Mouse (Mus musculus) kidney, embryonic 15.5 days (tissue): ENCODE results near the gene Pacrg. TPM values are rescaled to one million over a fixed set of nuclear protein-coding genes. Genes with fewer than 3 reads are reported as not detected.

Experiments
- ATAC-seq: fragments of 200-750 bp; cut with Nextera tagmentation; replicated peaks from 2 replicates; pipeline ENCODE4 v1.8.0; 2017; ENCODE audit warnings: moderate TSS enrichment; ENCODE audit not compliant: low FRiP score
- H3K27ac ChIP-seq: fragments of 300-500 bp; sonication (generic); 2 replicates; pipeline ENCODE4 v1.5.1; 2015; ENCODE audit warnings: mild to moderate bottlenecking, inconsistent platforms
- H3K27me3 ChIP-seq: fragments of 300-500 bp; sonication (generic); 2 replicates; pipeline ENCODE4 v1.6.1; 2015; ENCODE audit warnings: inconsistent platforms
- H3K36me3 ChIP-seq: fragments of 300-500 bp; sonication (generic); 2 replicates; pipeline ENCODE4 v1.6.1; 2015; ENCODE audit warnings: inconsistent platforms
- H3K4me1 ChIP-seq: fragments of 300-500 bp; sonication (generic); 2 replicates; pipeline ENCODE4 v1.6.1; 2015; ENCODE audit warnings: inconsistent platforms
- H3K4me2 ChIP-seq: fragments of 300-500 bp; sonication (generic); 2 replicates; pipeline ENCODE4 v1.6.1; 2015; ENCODE audit warnings: moderate library complexity, mild to moderate bottlenecking, inconsistent platforms
- H3K4me3 ChIP-seq: fragments of 300-500 bp; sonication (generic); replicated peaks from 2 replicates; pipeline ENCODE4 v1.5.1; 2015; ENCODE audit warnings: mild to moderate bottlenecking, inconsistent platforms
- H3K9ac ChIP-seq: fragments of 300-500 bp; sonication (generic); 2 replicates; pipeline ENCODE4 v1.6.1; 2015; ENCODE audit warnings: mild to moderate bottlenecking, inconsistent platforms
- H3K9me3 ChIP-seq: fragments of 300-500 bp; sonication (generic); replicated peaks from 2 replicates; pipeline ENCODE4 v1.6.1; 2016; ENCODE audit warnings: inconsistent platforms
- WGBS: fragments of 180-500 bp; shearing (Covaris S2); methylation state at CpG from one replicate; pipeline ENCODE4 v1.1.7; 2015; ENCODE audit warnings: mixed read lengths; 5-methylcytosine and 5-hydroxymethylcytosine counted together
- polyA plus RNA-seq: library from polyadenylated mRNA; unstranded; fragments of >200 nt; fragmentation: Nextera tagmentation; extraction: Ambion mirVana; gene quantifications from 2 replicates; pipeline ENCODE4 v1.2.1, GENCODE M21; 2015

Gene Pacrg
- polyA plus RNA-seq, 1 experiment from 2014 or later, result 3.6 TPM

- Histone ChIP-seq H3K4me1 (peaks cover 12% of the 10 kb centered on the region; the same call in 1 of the 2 replicates), H3K4me2 (no peak overlapping the region), H3K9ac (no peak overlapping the region), H3K27me3 (no peaks in the 10 kb centered on the region), H3K9me3 (no peaks in the 10 kb centered on the region), H3K36me3 (no peaks in the 10 kb centered on the region), H3K27ac (no peak overlapping the region), H3K4me3 (no peak overlapping the region)
- 90% methylated on average over 8 of the region's 8 CpGs for WGBS
- ATAC-seq, result no peak
Observed at GRCm38 (mm10) chr17:10454406-10454805, 385.7 kb downstream of the Pacrg start.

- ATAC-seq, result no peak
- Histone ChIP-seq H3K9me3 (no peaks in the 10 kb centered on the region), H3K9ac (no peak overlapping the region), H3K27me3 (no peaks in the 10 kb centered on the region), H3K4me1 (peaks cover 12% of the 10 kb centered on the region; the same call in 1 of the 2 replicates), H3K27ac (no peak overlapping the region), H3K4me3 (no peak overlapping the region), H3K4me2 (no peak overlapping the region), H3K36me3 (no peaks in the 10 kb centered on the region)
- 79% methylated on average over 3 of the region's 3 CpGs for WGBS
Observed at GRCm38 (mm10) chr17:10452801-10453200, 387.3 kb downstream of the Pacrg start.

GRCm38 (mm10) chr17:10451306-10452077 lies 388.6 kb downstream of the Pacrg start:
- H3K4me2 ChIP-seq, result no peak overlapping the region
- no peak overlapping the region for H3K4me3 ChIP-seq
- WGBS, result 87% methylated on average over 10 of the region's 10 CpGs

GRCm38 (mm10) chr17:10449800-10450299 lies 390.3 kb downstream of the Pacrg start:
- H3K9ac ChIP-seq, result no peak overlapping the region
- 57% methylated on average over 14 of the region's 14 CpGs for WGBS
- ATAC-seq, result peak; percentile 66

More at GRCm38 (mm10) chr17:10451306-10452077, 388.6 kb downstream of the Pacrg start:
- Histone ChIP-seq H3K27me3 (no peaks in the 10 kb centered on the region), H3K36me3 (no peaks in the 10 kb centered on the region), H3K9ac (no peak overlapping the region), H3K9me3 (no peaks in the 10 kb centered on the region), H3K27ac (no peak overlapping the region), H3K4me1 (peaks cover 12% of the 10 kb centered on the region; the same call in 1 of the 2 replicates)
- no peak for ATAC-seq

GRCm38 (mm10) chr17:10448417-10448816 lies 391.7 kb downstream of the Pacrg start:
- H3K27ac ChIP-seq, result no peak overlapping the region
- WGBS, result 71% methylated on average over 5 of the region's 5 CpGs
- no peak overlapping the region for H3K9ac ChIP-seq
- no peak overlapping the region for H3K4me2 ChIP-seq
- peaks cover 12% of the 10 kb centered on the region; the same call in 1 of the 2 replicates for H3K4me1 ChIP-seq
- H3K9me3 ChIP-seq, result no peaks in the 10 kb centered on the region
- no peaks in the 10 kb centered on the region for H3K27me3 ChIP-seq
- H3K36me3 ChIP-seq, result no peaks in the 10 kb centered on the region
- ATAC-seq, result no peak
- H3K4me3 ChIP-seq, result no peak overlapping the region

More at GRCm38 (mm10) chr17:10449800-10450299, 390.3 kb downstream of the Pacrg start:
- no peak overlapping the region for H3K27ac ChIP-seq
- H3K27me3 ChIP-seq, result no peaks in the 10 kb centered on the region
- no peak overlapping the region for H3K4me2 ChIP-seq
- H3K9me3 ChIP-seq, result no peaks in the 10 kb centered on the region
- peaks cover 12% of the 10 kb centered on the region; the same call in 1 of the 2 replicates for H3K4me1 ChIP-seq
- H3K4me3 ChIP-seq, result no peak overlapping the region
- no peaks in the 10 kb centered on the region for H3K36me3 ChIP-seq

- 0 out of 2 replicates have a peak, but pooled peaks cover 7% of the 10 kb centered on the region for H3K4me1 ChIP-seq
- no peak overlapping the region for H3K4me3 ChIP-seq
- no peak overlapping the region for H3K27ac ChIP-seq
- no peaks in the 10 kb centered on the region for H3K27me3 ChIP-seq
- no peak; the same call in 1 of the 2 replicates for ATAC-seq
- WGBS, result 31% methylated on average over 16 of the region's 16 CpGs
- H3K9ac ChIP-seq, result no peak overlapping the region
- no peak overlapping the region for H3K4me2 ChIP-seq
- H3K36me3 ChIP-seq, result no peaks in the 10 kb centered on the region
- no peaks in the 10 kb centered on the region for H3K9me3 ChIP-seq
Observed at GRCm38 (mm10) chr17:10441501-10442111, 398.5 kb downstream of the Pacrg start.

GRCm38 (mm10) chr17:10440961-10441360 lies 399.1 kb downstream of the Pacrg start:
- 78% methylated on average over 3 of the region's 3 CpGs for WGBS
- Histone ChIP-seq H3K4me1 (0 out of 2 replicates have a peak, but pooled peaks cover 7% of the 10 kb centered on the region), H3K4me2 (no peak overlapping the region), H3K27me3 (no peaks in the 10 kb centered on the region), H3K9me3 (no peaks in the 10 kb centered on the region), H3K36me3 (no peaks in the 10 kb centered on the region), H3K4me3 (no peak overlapping the region), H3K9ac (no peak overlapping the region), H3K27ac (no peak overlapping the region)
- ATAC-seq, result no peak

GRCm38 (mm10) chr17:10439815-10440214 lies 400.3 kb downstream of the Pacrg start:
- Histone ChIP-seq H3K9me3 (no peaks in the 10 kb centered on the region), H3K9ac (no peak overlapping the region), H3K27me3 (no peaks in the 10 kb centered on the region), H3K36me3 (no peaks in the 10 kb centered on the region), H3K27ac (no peak overlapping the region), H3K4me1 (0 out of 2 replicates have a peak, but pooled peaks cover 7% of the 10 kb centered on the region), H3K4me3 (no peak overlapping the region), H3K4me2 (no peak overlapping the region)
- 81% methylated on average over 8 of the region's 8 CpGs for WGBS
- ATAC-seq, result no peak

GRCm38 (mm10) chr17:10434867-10435266 lies 405.2 kb downstream of the Pacrg start:
- Histone ChIP-seq H3K9me3 (no peaks in the 10 kb centered on the region), H3K27ac (no peak overlapping the region), H3K36me3 (no peaks in the 10 kb centered on the region), H3K4me1 (no peaks in the 10 kb centered on the region), H3K9ac (no peak overlapping the region), H3K4me3 (no peak overlapping the region), H3K27me3 (no peaks in the 10 kb centered on the region), H3K4me2 (no peak overlapping the region)
- ATAC-seq, result no peak
- 84% methylated on average over 1 of the region's 1 CpGs for WGBS

- 76% methylated on average over 7 of the region's 7 CpGs for WGBS
Observed at GRCm38 (mm10) chr17:10432525-10433180, 407.5 kb downstream of the Pacrg start.

GRCm38 (mm10) chr17:10431849-10432524 lies 408.1 kb downstream of the Pacrg start:
- 62% methylated on average over 6 of the region's 6 CpGs for WGBS
- Histone ChIP-seq H3K4me2 (no peak overlapping the region), H3K27ac (no peak overlapping the region), H3K36me3 (no peaks in the 10 kb centered on the region), H3K4me3 (no peak overlapping the region), H3K9me3 (no peaks in the 10 kb centered on the region), H3K27me3 (no peaks in the 10 kb centered on the region), H3K4me1 (no peaks in the 10 kb centered on the region), H3K9ac (no peak overlapping the region)
- no peak for ATAC-seq

More at GRCm38 (mm10) chr17:10432525-10433180, 407.5 kb downstream of the Pacrg start:
- Histone ChIP-seq H3K9ac (no peak overlapping the region), H3K27ac (no peak overlapping the region), H3K36me3 (no peaks in the 10 kb centered on the region), H3K4me1 (no peaks in the 10 kb centered on the region), H3K4me3 (no peak overlapping the region), H3K9me3 (no peaks in the 10 kb centered on the region), H3K27me3 (no peaks in the 10 kb centered on the region), H3K4me2 (no peak overlapping the region)
- no peak for ATAC-seq
